ENCODE assay signal across 26 mouse cellular contexts in the genomic region with DNA sequence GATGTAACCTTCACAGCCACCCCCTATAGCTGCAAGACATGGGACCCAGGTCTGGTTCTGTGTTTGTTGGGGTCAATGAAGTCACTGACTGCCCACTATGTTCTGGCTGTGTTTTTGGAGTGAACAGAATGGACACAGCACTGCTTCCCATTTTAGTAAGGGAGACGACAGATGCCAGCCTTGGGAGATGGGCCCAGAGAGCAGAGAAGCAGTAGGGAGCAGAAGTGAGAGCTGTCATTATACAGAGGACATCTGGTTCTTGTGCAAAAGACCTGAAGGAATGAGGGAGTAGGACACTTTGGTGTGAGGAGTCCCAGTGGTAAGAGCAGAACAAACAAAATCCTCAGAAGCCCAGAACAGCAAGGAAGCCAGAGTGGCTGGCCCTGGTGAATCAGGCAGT. TPM values are rescaled to one million over a fixed set of nuclear protein-coding genes. Genes with fewer than 3 reads are reported as not detected.
DNase-seq lines count a peak whose midpoint lies in the region; ATAC-seq and TF ChIP-seq lines count a peak whose summit lies in the region.
"Had no signal": no experiment of that assay in that cellular context is flagged by ENCODE, and none has a peak within 500 bp of the region (broad histone marks: within the 10 kb centered on the region; RNA-seq: fewer than 3 reads in every experiment).

No protein-coding gene starts in this region.

- H3K4me3 ChIP-seq in cerebellum, adult 2 months (replicated peaks; ENCODE audit: insufficient read depth, low read depth, low read length) = no peak overlapping the region
- no peak overlapping the region for H3K4me3 ChIP-seq in heart, embryonic 12.5 days
- H3K4me3 ChIP-seq: embryonic facial prominence, embryonic 13.5 days; embryonic facial prominence, embryonic 15.5 days; erythroblast, embryonic 14.5 days; forebrain, embryonic 10.5 days; forebrain, embryonic 12.5 days had no signal

- 10% methylated on average over 1 of the region's 1 CpGs for WGBS in cerebellum, adult 2 months
- 74% methylated on average over 1 of the region's 1 CpGs for WGBS in heart, embryonic 12.5 days

- ATAC-seq in heart, embryonic 12.5 days (ENCODE audit: insufficient number of reproducible peaks, low FRiP score) = no peak
- ATAC-seq: activated CD4-positive, CD25-positive, alpha-beta regulatory T cell, adult 4 months; CD4-positive, CD25-positive, alpha-beta regulatory T cell, adult 4 months; forebrain, embryonic 14.5 days; forebrain, embryonic 16.5 days; Patski had no signal

- H3K27ac ChIP-seq in cerebellum, adult 2 months (ENCODE audit: insufficient read depth, low read length) = peak overlapping the region; percentile 39; the same call in 1 of the 2 replicates
- no peak overlapping the region for H3K27ac ChIP-seq in heart, embryonic 12.5 days (ENCODE audit: poor library complexity, severe bottlenecking)
- H3K27ac ChIP-seq: embryonic facial prominence, embryonic 13.5 days; embryonic facial prominence, embryonic 15.5 days; forebrain, embryonic 10.5 days; forebrain, embryonic 12.5 days had no signal

- no peak overlapping the region for H3K4me2 ChIP-seq in heart, embryonic 12.5 days
- H3K4me2 ChIP-seq: embryonic facial prominence, embryonic 13.5 days; embryonic facial prominence, embryonic 15.5 days; forebrain, embryonic 12.5 days had no signal

- H3K4me1 ChIP-seq in cerebellum, adult 2 months (ENCODE audit: control insufficient read depth, insufficient read depth, low read length) = peaks cover 46% of the 10 kb centered on the region
- peaks cover 27% of the 10 kb centered on the region for H3K4me1 ChIP-seq in heart, embryonic 12.5 days (replicated peaks)

- H3K9ac ChIP-seq in heart, embryonic 12.5 days = 0 out of 2 replicates have a peak overlapping the region, but pooled peaks have one; percentile 21
- H3K9ac ChIP-seq: embryonic facial prominence, embryonic 13.5 days; embryonic facial prominence, embryonic 15.5 days; forebrain, embryonic 12.5 days had no signal

- no peaks in the 10 kb centered on the region for H3K9me3 ChIP-seq in heart, embryonic 12.5 days (replicated peaks)
- H3K9me3 ChIP-seq: embryonic facial prominence, embryonic 13.5 days; embryonic facial prominence, embryonic 15.5 days; forebrain, embryonic 10.5 days; forebrain, embryonic 12.5 days; G1E had no signal

- no peaks in the 10 kb centered on the region for H3K27me3 ChIP-seq in cerebellum, adult 2 months (ENCODE audit: control insufficient read depth, insufficient read depth, low read length)
- H3K27me3 ChIP-seq in heart, embryonic 12.5 days (replicated peaks) = no peaks in the 10 kb centered on the region
- H3K27me3 ChIP-seq: CH12.LX; embryonic facial prominence, embryonic 13.5 days; embryonic facial prominence, embryonic 15.5 days; forebrain, embryonic 12.5 days; Patski had no signal

- no peak for TF ChIP-seq CTCF in cerebellum, adult 2 months (IDR thresholded peaks at IDR 0.05; ENCODE audit: borderline replicate concordance, insufficient read depth, low read depth, low read length)

- no peak for TF ChIP-seq POLR2A in cerebellum, adult 2 months (IDR thresholded peaks at IDR 0.05; ENCODE audit: borderline replicate concordance, insufficient read depth, low read length)

- peaks cover 25% of the 10 kb centered on the region for H3K36me3 ChIP-seq in heart, embryonic 12.5 days

- no peak for DNase-seq in cerebellum, adult 2 months
- DNase-seq in cerebellum, adult 8-10 months = no peak
- no peak for DNase-seq in heart, adult 18-20 months
- DNase-seq in brain, adult 2 months (ENCODE audit: low read depth, low spot score) = peak; percentile 51
- DNase-seq: adrenal gland, adult 8-10 months; adrenal gland, postnatal 14 days; adrenal gland, postnatal 36 days; B cell, adult 2 months; cerebellum, adult 11 months; cerebellum, adult 9-11 months; cerebellum, postnatal 14 days; cerebellum, postnatal 36 days; embryo, embryonic 11 days had no signal

RNA-seq across cellular contexts. Expression of gene Natd1, which starts 4.9 kb away (rescaled TPM):
- 16.6 and 16.7 TPM in 2 replicates for polyA plus RNA-seq in cerebellum, adult 2 months (2012; rRNA removed)
- 22.1 and 25.5 TPM in 2 replicates for polyA plus RNA-seq in heart, embryonic 12.5 days (2016; fragmentation: Nextera tagmentation; extraction: Ambion mirVana)
- 10 to 100 TPM in 1 of 2 experiments, 1 to 10 TPM in 1; 9.9 to 12.4 TPM for total RNA-seq in heart, adult 18-20 months (2021)

RNA-seq across cellular contexts. Expression of gene Map2k3, which starts 22.2 kb away (rescaled TPM):
- 15.6 and 18.2 TPM in 2 replicates for polyA plus RNA-seq in cerebellum, adult 2 months (2012; rRNA removed)
- 77.6 and 78.5 TPM in 2 replicates for polyA plus RNA-seq in heart, embryonic 12.5 days (2016; fragmentation: Nextera tagmentation; extraction: Ambion mirVana)
- 10 to 100 TPM; 70.9 to 73.4 TPM for total RNA-seq in heart, adult 18-20 months (2021)

RNA-seq across cellular contexts. Expression of gene Tmem11, which starts 30.6 kb away (rescaled TPM):
- polyA plus RNA-seq in cerebellum, adult 2 months (2012; rRNA removed) = 58.3 and 62.7 TPM in 2 replicates
- 52.6 and 53.9 TPM in 2 replicates for polyA plus RNA-seq in heart, embryonic 12.5 days (2016; fragmentation: Nextera tagmentation; extraction: Ambion mirVana)
- 10 to 100 TPM; 28.9 to 29.6 TPM for total RNA-seq in heart, adult 18-20 months (2021)
